Mouse (Mus musculus) gastrocnemius, postnatal 25 days (tissue): ENCODE results near the gene Vamp9. TPM values are rescaled to one million over a fixed set of nuclear protein-coding genes. Genes with fewer than 3 reads are reported as not detected.

Experiments used
- DNase-seq: peaks from one replicate; pipeline ENCODE4 v3.0.0; 2022
- total RNA-seq, 2 experiments: library from RNA; stranded (reverse); gene quantifications; 1 replicate in 1 of 2; 2 replicates in 1 of 2; pipeline ENCODE4 v1.2.3; 2021

Gene Vamp9
- total RNA-seq, 2 experiments from 2014 or later: not detected

DNA sequence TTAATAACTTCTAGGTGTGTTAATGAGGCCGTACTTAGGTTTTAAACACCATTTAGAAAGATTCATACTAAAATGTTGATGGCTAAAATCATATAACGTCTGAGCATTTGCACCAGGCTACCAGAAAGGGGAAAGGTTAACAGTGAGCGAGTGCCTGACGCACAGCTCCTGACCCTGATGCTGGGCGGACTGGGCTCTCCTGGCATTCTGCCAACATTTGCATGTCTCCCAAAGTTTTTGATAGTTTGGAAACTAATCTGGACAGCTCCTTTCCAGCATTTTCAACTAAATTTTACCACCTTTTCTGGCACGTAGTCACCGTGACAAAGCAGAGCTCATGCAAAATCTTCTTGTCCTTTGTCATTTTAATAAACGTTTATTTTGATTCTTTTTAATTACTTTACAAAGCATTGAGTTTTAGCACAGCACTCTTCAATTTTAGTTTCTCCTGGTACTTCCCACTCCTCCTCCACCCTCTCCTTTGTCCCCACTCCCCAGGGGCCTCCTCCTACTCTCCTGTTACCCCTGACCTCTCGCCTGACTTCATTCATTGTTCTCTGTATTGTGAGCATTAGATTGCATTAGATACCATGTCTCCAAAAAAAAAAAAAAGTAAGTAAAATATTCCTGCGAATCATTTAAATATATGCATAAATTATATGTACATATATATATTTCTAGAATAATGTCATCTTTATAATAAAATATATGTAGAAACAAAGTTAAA is 35.9 kb downstream of the Vamp9 start:
- no peak for DNase-seq

DNA sequence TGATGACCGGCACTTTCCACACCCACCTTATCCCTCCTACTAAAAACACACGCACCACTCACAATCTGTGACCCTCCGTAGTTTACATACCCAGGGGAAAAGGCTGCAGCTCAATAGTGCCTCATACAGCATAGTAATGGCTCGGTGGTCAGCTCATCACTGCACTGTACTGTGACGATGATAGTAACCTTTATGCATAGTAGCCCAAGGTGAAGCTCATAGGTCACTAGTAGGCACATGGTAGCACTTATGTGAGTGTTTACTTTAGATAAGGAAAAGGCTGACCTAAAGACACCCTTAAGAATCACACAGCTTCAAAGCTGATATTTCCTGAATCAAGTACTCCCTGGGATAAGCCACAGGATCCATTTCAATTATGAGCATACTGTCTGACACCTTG is 46.5 kb downstream of the Vamp9 start:
- DNase-seq: no peak

DNA sequence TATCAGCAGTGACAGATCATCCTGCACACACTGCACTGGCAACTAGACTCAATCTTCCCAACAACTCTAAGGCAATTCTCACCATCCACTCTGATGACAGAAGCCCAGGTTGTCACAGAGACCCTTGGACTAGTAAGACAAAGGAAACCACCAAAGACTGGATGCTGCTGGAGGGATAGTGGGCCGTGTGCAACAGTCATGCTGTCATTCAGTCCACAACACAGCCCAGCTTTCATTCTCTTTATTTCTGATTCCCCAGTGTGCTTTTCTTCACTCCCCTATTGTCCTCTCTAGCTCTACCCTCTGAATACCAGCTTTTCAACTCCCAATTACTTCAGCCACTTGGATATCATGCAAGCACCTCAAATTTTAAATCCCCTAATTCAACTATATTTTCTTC is 47.8 kb downstream of the Vamp9 start:
- DNase-seq: no peak

DNA sequence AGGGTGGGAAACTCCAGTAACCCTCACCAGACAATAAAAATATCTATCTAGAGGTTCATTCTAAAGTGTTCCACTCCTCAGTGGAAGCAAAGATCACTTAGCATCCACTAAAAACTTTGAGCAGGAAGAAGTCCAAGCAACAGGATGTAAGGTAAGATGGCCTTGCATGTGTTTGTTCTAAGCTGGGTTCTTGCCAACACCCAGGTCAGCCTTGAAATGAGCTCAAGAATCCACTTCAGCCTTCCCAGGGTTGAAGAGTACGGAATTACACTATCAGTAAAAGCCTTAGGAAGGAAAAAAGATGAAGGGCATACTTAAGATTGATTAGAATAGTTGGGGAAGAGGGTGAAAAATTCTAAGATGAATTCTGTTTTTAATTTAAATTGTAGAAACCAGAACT is 52.6 kb downstream of the Vamp9 start:
- no peak for DNase-seq

DNA sequence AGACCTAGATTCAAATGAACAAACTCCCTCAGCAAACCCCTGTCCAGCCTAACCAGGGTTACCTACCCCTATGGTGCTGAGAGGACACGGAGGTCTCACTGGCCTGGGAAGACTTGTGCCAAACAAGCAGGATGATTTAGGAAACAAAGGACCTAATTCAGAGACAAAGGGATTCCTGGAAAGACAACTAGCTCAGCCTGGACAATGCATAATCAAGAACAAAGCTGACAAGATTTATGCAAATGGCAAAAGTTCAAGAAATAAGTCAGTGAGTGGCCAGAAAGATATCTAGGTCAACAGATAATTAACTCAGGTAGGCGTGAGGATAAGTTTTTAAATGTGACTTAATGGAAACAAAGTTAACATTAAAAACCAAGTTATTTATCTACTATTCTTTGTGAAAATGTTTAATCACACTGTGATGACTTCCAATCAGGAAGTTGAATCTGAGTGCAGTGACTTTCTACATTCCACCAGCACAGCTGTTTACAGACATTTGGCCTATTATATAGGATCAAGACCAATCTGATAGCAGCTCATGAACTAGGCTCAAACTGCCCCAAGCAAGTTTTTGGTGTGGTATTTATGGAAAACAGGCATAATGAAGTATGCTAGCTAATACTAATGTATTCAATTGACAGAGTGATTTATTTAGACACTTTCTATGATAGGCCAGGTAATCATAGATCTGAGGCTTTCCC is 53.3 kb downstream of the Vamp9 start:
- no peak for DNase-seq

DNA sequence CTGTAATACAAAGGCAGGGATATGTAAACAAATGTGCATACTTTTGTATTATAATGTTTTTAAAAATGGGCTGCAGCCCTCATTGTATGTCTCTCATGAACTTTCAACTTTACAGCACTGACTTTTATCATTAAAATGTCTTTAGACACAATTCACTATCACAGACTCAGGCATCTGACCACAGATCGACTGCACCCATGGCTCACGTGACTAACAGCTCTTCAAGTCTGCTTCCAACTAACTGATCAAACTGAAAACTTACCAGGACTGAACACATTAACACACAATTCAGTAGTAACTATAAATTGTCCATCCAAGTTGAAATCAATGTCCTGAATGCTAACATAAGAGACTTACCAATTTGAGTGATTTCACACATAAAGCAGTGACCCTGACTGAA is 53.9 kb downstream of the Vamp9 start:
- DNase-seq: no peak

DNA sequence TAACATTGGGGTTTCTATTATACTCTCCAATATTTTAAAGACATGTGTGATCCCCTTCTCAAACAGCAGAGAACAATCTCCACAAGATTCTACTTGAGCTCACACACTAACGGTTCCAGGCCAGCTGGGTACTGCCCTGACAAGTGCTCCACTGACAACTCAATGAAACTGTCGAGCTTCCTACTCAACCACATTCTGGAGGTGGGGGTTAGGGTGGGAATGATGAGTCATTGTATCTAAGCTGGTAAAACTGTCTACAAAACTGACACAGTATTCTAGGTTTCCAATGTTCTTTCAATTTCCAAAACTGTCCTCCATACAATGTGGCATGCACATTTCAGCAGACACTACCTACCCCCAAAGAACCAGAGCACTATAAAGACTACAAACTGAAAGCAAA is 67.9 kb downstream of the Vamp9 start:
- DNase-seq: no peak

DNA sequence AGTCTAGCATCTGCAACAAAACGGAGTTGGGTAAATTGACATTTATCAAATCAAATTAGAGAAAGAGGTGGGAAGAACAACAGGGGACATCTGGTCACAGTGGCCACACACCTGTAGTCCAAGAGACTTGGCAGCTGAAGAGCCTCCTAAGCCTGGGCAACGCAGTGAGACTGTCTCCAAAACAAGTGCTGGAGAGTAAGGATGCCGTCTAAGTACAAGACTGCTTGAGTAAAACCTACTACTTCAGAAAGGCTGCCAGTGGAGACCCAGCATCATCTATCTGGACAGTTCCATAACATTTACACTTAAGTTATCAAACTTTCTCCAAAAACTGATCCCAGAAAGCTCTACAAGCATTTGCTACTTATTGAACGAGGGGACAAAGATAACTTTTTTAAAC is 69.0 kb downstream of the Vamp9 start:
- DNase-seq: no peak

DNA sequence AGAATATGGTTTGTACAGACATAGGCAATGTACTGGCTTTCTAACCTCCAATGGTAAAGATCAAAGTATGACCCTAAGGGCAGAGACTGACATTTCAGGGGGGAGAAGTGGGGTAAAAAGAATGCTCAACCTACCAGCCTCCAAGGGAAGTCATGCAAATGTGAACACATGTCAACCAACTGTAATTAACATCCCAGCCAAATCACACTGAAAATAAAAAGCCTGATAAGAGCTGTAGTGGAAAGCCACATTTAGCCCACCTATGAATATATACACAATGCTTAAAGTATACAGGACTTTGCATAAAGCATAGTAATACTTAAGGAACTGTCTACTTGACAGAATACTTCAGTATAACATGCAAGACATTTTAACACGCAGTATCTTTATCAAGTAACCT is 69.7 kb downstream of the Vamp9 start:
- DNase-seq: no peak

DNA sequence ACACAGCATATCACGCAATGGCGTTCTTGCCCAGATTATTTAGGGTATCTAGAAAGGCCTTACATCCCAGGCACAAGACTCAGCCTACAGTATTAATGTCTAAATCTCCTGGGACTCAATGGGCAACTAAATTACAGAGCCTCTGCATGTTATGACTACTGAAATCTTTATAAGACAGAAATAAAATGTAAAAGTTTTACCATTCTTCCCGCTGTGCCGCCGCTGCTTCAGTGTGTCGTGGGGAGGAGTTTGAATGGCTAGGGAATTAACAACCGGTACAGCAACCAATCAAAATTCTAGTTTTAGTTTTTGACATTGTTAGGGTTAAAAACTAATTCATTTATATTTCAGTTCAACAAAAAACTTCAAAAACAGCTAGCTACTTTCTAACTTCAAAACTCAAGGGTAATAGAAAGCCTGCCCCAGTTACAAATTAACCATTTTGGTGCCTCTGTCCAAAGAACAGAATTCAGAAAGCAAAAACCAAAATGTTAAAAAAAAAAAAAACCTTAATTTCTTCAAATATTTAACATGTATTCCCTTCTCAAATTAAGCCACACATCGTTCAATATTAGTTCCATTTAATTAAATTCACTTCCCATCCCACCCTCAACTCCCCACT is 70.4 kb downstream of the Vamp9 start:
- DNase-seq: no peak

DNA sequence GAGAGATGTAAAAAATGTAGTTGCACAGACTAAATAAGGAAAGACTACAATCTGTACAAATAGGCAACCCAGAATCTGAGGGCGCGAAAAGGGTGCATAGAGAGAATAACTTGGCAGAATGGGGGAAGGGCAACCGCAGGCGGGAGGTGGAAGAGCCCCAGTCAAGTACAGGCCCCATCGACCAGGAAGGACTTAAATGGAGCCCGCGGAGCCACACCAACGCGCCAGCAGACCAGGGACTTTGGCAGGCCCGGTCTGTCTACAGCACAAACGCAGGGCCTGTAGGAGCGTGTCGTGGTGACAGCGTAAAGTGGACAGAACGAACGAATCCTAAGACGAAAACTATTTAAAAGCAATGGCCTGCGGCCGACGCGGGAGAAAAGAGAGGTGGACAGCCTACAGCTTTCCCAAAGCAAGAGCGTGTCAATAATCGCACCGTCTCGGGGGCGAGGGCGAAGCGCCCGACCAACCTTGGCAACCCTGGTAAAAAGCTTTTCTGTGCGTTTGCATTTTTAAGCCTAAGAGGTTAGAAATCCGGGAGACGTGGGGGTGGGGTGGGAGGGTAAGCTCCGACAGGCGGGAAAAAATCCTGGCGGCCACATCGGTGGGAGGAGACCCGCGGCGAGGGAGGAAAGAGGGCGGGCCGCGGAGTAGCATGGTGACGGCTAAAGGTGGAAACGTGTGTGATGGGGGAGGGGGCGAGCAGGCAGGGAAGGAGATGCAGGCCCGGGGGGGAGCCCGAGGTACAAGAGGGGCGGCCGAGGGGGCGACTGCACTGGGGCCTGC is 71.7 kb downstream of the Vamp9 start:
- DNase-seq: peak; percentile 75

DNA sequence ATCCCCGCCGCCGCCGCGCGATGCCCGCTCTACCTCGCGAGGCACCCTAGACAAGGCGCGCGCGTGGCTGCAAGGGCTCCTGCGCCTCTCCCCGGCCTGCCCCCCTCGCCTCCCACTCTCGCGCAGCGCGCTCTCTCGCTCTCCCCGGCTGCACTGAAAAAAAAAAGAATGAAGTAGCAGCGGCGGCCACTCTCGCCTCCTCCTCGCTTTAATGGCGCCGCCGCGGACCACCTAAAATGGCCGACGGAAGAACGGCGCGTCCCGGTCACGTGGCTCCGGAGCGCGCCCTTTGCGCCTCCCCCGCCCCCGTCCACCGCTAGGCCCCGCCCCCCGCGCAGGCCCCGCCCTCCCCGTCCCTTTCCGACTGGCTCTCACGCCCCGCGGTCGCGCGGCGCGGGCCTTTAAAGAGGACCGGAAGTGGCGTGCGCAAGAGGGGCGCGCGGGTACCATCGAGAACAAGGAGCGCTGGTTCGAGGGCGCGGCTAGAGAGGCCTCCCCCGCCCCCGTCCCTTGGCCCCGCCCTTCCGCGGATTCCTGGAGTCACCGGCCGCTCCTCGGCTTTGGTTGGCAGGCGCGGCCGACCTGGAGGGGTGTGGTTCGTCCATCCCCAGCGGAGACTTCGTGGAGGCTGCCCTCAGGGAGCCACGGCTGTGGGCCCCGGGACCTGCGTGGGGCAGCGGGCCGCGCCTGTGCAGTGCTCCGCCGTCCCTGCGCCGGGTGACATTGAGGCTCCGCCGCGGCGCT is 72.8 kb downstream of the Vamp9 start, which contains the start of the genes Hnrnpd and 4930524J08Rik:
Gene Hnrnpd (minus strand): TSS at position 240 of the 744 bp plus-strand sequence.
Gene 4930524J08Rik (plus strand): TSS at position 363 of the 744 bp plus-strand sequence.
- peak; percentile 97 for DNase-seq

DNA sequence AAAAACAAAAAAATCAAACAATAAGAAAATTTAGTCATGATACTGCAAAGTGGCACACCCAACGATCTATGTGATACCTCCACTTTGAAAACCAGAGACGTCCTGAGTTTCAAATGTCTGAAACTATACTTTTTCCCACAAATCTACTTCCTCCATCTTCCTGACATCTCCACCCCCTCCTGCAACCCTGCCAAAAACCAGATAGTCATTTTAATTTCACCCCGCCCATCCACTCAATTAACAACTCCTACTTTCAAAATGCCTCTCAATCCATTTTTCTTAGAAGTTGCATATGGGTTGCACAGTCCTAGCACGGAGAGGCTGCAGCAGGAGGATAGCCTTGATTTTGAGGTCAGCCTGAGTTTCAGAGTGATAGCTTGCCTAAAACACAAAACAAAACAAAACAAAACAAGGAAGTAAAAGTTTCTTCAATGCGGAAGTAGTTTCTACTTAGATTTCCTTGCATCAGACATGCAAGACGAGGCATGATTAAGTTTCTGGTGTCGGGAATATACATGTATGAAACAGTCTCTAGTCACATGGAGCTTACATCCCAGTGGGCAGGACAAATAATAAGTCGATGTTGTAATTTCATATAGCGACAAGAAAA is 77.5 kb downstream of the Vamp9 start:
- no peak for DNase-seq

DNA sequence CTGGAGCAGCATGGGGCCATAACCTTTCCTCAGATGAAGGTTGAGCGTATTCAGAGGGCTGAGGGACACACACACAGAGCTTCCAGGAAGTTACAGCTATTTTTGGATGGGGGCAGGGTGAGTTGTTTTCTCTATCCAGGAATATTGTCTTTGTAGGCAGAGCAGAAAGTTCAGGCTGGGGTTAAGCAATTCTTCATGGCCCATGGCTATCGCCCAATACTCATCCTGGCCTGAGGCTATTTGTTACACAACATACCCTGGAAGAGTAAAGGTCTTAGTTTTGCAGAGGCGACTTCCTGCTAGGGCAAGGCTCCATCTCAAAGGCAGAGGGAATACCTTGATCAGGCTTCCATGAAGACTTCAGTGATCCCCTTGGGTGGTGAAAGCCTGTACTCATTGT is 88.1 kb downstream of the Vamp9 start:
- no peak for DNase-seq

DNA sequence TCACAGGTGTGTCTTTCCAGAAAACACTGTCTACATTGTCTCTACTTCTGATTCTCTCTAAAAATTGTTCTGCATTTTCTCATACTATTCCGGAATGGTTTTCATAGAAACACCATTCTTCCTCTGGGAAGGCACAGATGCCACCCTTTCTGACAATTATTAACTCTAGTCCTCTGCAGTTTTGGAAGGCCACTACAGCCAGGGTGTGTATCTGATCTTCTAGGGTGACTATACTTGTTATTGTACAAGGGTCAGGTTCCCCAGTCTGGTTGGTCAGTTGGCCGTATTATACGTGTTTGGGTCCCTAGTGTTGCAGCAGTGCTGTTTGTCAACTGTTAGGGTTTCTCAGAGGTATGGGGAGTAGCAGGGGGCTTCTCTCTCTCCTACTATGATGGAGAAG is 88.6 kb downstream of the Vamp9 start:
- DNase-seq: no peak

DNA sequence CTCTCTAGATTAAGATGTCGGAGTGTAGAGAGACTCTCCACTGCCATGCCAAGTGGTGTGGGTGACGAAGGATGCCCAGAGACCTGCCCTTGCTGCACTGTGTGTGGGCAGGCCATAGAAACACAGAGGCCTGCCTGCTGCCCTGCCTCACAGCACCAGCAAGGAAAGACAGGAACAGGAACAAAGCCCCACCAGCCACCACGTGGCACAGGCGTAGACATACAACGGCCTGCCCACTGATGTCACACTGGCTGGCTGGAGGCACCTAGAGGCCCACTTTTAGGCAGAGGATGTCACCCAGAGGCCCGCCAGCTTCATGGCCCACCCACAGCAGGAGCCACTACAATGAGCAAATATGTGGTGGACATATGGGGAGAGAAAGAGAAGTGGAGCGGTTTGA is 94.0 kb downstream of the Vamp9 start:
- no peak for DNase-seq

DNA sequence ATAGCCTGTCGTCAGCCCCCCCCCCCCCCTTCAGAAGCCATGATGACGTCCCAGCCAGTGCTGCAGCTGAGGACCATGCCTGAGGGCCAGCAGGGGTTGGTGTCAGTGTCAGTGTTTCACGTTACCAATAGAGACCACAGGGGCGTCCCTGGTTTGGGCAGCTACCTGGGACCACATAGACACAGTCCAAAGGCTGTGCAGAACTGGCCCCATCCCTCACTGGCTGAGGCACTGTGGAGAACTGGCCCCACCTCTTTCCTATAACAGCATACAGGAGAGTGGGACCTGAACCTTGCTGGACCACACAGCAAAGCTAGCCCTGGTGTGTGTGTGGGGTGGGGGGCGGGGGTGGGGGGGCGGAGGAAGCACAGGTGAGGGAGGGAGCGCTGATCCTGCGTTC is 94.4 kb downstream of the Vamp9 start:
- DNase-seq: no peak
